Mouse (Mus musculus): ENCODE data around the gene Ngef.
"Not testable (repeated sequence)": the region's sequence is repeated elsewhere in the genome, so short reads cannot be mapped to it uniquely, and the experiment has no call there.

Gene Ngef

DNA sequence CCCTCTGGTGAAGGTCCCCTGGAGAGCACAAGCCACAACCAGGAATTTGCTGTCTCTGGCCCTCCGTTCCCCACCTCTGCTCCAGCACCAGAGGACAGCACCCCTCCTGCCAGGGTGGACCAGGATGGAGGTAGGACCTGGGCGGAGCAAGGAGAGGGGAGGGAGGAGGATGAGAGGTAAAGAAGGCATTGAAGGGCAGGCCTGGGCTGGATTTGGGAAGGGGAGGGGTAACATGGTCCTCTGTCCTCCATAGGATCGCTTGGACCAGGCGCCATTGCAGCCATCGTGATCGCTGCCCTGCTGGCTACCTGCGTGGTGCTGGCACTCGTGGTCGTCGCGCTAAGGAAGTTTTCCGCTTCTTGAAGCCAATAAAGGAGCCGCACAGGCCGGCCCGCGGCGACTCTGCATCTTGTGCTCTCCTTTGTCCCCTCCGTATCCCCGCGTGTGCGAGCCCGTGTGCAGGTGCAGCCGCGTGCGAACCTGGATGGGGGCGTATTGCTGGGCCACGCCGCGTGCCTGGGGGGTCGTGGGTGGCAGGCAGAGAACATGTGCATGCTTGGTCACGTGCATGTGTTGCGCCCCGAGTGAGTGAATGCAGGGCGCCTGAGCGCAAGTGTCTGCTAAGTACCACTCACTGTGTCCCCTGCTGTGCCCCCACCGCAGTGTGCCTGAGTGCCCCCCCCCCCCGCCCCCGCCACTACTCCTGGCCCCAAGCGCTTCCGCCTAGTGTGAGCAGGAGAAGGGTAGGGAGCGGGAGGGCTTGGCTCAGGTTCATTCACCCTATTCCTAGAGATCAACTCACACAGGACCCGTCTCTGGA is 98.4 kb downstream of the Ngef start:
- DNase-seq (ENCODE audit: low read depth, low spot score): peak; percentile 83

DNA sequence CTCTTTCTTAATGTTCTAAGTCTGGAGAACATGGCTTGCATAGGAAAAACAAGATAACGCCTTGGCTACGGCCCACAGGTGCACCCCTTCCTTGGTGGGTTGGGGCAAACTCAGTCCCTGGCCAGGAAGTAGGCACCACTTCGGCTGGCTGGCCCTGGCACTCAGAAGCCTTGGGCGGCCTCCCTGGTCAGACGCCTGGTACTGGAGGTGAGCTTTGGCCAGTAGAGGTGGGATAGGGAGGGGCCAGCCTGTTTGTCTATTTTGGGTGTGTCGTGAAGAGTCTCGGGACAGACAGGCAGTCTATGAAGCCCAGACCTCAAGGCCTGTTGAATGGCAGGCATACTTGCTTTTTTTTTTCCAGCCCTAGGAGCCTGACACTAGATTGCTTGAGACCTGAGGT is 101.1 kb downstream of the Ngef start:
- DNase-seq (ENCODE audit: low read depth, low spot score): no peak

DNA sequence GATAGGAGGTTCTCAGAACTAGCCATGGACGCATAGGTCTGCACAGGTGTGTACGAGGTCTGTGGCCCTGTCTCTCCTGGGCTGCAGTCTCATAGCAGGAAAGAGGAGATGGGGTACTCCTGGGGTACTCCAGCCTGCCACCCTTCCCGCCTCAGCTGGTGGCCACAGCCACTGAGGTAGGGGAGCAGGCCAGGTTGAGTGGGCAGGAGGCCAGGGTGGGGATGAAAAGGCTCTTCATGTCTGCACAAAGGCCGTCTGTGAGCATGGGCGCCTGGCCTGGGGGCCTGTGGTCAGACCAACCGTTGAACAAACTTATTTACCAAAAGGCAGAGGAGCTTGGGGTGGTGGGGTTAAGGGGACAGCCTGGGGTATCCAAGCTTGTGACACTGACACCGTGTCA is 101.8 kb downstream of the Ngef start:
- peak; percentile 34 for DNase-seq (ENCODE audit: low read depth, low spot score)

DNA sequence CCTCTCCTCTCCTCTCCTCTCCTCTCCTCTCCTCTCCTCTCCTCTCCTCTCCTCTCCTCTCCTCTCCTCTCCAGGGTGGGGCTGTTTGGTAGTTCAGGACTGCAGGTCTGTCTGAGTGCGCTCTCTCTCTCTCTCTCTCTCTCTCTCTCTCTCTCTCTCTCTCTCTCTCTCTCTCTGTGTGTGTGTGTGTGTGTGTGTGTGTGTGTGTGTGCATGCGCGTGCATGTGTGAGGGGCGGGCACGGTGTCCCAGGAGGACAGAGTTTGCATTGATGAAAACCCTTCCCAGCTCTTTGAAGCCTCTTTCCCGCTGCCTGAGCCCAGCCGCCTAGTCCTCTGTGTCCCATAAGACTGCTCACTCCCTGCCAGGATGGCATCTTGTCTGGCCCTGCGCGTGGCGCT is 103.7 kb downstream of the Ngef start, which contains the start of gene Snorc:
Snorc (plus strand) TSS at position 301 of the 400 bp plus-strand sequence.
- not testable (repeated sequence) for DNase-seq (ENCODE audit: low read depth, low spot score)

DNA sequence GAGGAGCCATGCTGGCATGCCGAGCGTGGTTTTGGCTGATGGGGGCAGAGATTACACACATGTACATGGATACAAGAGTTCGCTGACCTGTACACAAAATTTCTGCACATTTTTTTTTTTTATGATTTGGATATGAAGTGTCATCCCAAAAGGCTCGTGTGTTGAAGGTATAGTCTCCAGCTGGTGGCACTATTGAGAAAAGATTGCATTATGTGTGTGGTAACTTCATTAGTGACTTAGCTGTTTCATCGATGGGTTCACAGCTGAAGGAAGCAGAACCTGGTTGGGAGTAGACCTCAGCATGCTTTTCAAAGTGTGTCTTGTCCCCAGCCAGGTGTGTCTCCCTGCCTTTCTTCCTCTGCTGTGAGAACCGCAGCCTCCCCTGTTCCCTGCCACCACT is 105.3 kb downstream of the Ngef start:
- peak; percentile 63 for DNase-seq (ENCODE audit: low read depth, low spot score)

DNA sequence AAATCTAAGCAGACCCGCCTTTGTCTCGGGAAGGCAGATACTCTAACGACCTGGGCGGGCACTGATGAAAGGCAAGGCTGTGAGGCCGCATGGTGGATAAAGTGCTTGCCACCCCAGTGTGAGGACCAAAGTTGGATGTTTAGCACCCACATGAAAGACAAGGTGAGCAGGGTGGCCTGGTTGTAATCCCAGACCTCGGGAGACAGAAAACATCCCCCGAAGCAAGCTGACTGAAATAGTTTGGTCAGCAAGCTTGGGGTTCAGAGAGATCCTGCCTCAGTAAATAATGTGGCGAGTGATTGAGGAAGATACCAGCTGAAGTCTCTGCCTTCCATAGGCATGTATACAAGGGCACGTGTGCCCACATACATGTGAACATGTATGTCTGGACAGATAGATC is 106.2 kb downstream of the Ngef start:
- no peak for DNase-seq (ENCODE audit: low read depth, low spot score)

DNA sequence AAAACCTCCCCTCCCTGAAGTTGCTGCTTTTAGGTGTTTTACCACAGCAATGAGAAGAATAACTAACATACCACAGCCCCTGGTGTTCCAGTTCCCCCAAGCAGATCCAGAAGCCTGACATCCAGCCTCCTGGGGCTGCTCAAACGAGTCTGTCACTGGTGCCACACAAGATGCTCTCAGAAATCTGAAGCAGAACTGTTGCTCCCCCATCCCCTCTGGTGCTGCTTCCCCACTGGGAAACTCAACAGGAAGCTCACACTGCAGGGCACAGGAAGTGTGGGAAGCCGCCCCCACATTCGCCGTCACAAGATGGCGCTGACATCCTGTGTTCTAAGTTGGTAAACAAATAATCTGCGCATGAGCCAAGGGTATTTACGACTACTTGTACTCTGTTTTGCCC is 113.8 kb downstream of the Ngef start:
- DNase-seq (ENCODE audit: low read depth, low spot score): not testable (repeated sequence)

DNA sequence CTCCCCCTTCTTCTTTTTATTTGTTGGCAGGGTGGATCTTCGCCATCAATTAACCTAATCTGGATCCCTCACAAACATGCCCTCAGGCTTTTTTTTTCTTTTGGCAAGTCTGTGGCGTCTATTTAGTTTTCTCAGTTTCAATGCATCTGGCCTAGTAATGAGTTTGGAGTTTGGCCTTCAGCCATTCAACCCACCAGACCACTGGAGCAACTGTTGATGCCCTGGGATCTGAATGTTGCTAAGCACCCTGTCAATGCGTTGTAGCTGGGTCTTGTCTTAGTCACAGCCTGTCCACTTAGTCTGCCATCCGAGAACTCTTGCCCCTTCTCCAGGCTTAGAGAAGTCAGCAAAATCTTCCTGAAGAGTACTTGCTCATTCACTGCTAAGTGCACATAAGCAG is 115.6 kb downstream of the Ngef start:
- no peak for DNase-seq (ENCODE audit: low read depth, low spot score)

DNA sequence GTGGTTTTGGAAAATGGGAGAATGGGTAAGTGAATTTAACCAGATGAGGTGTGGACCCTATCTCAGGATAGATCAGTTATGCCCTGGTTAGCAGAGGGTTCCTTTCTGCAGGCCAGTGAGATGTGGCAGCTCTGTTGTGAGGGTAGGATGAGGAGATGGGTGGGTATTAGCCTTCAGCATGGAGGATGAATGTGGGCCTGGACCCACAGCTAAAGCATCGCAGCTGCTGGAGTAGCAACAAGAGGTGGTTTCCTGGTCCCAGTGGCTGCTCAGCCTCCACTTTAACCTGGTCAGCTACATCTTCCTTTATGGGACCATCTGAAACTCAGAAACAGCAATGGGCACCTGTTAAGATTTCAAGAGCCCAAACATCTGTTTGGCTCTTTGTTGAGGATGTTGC is 117.2 kb downstream of the Ngef start:
- DNase-seq (ENCODE audit: low read depth, low spot score): no peak

DNA sequence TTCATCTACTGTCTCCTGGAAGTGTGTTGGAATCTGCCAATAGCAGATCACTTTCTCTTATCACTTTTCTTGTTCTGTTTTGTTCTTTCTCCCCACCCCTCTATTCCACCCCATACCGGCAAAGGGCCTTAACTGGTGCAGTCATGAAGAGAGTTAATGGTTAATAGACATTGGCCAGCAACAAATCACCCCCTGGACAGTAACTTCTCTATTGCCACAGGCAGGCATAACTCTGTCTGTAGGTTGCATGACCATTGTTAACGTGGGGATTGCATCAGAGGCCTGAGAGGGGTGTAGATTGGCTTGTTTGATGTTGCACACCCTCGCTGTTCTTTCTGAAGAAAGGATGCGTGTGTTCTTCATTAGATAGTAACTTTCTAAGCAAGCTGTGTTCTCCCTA is 124.2 kb downstream of the Ngef start:
- DNase-seq (ENCODE audit: low read depth, low spot score): no peak

DNA sequence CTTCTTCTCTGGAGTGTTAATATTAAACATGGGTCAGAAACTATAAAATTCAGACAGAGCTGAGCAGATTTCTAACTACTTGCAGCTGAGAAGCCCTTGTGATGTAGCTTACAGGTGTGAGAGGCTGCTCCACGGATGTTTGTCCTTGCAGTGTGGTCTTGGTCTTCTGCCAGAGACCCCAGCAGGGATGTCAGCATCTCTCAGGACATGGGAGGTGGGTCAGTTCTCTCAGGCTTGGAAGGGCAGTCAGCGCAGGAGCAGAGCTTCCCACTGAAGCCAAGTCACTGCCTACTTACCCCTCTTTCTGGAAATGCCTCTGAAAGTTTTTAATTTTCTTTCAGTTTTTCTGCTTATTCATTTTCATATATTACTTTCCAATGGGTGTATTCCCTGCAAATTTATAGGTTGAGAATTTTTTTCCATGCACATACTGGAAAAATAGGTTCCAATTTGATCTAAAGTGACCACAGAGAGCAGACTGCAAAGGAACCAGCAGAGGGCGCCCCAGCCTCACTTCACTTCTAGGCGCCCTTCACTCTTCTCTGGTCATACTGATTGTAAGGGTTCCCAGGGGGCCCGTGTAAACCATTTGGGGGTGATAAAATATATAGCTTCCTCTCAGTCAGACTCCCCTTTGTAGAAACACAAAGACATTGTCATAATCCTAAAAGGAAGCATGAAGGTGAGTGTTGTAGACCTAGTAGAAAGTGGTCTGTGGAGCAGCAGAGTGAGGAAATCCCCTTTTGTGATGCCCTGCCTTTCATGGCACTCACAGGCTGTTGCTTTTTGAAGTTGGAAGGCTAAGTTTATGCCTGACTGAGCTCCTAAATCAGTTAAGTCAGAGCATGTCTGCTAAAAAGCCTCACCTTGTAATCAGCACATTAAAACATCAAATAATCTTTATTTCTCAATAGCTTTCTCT is 126.2 kb downstream of the Ngef start:
- peak; percentile 77 for DNase-seq (ENCODE audit: low read depth, low spot score)

DNA sequence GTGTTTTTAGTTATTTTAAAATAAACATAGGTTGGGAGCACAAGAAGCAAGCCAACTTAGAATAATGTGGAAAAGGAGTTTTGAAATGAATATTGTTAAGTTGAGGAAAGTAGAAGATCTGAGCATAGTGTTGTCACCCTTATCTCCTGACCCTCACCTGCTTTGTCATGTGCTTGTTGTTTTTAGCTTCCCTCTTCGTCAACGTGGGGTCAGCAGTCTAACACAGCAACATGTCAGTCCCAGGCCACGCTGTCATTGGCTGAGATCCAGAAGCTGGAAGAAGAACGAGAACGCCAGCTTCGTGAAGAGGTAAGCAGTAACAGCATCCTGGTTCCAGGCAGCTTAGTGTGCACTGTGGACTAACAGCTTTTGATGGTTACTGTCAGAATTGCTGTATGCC is 137.1 kb downstream of the Ngef start:
- DNase-seq (ENCODE audit: low read depth, low spot score): no peak

DNA sequence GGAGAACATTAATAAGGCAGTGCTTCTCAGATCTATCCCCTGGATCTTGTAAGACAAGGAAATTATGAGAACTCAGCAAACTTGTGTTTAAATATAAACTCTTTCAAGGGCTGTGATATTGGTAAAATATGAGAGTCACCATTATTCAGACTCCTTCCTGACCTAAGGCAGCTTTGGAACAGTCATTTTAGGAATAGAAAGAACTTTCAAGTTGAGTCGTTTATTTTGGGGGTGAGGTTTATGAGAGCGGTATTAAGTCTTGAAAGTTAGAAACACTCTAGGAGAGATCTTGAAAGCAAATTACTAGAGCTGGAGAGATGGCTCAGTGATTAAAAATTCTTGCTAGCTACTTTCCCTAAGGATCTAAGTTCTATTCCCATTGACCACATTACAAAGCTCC is 138.5 kb downstream of the Ngef start:
- no peak for DNase-seq (ENCODE audit: low read depth, low spot score)

All from brain, adult 2 months (tissue).